Mouse (Mus musculus) left cerebral cortex, adult 2 months (tissue): ENCODE measurements at regions not wholly inside any gene's neighbourhood (a gene's known extent, or its start where the extent isn't known, plus 50 kb on each side); places are given as distances from the start of the nearest gene placed in this dataset.
A peak's percentile ranks its signal among the peaks of the same experiment; 100 is the strongest.

Experiments used
- DNase-seq, 2 experiments: peaks; one replicate each; pipeline ENCODE4 v3.0.0; 2021 to 2022; ENCODE audit warnings: low spot score in 2 of 2, mixed read lengths in 1 of 2; ENCODE audit errors: extremely low spot score in 1 of 2
- H3K27ac ChIP-seq: fragments of 200-600 bp; 2 replicates; pipeline ENCODE4 v1.8.1; 2022
- H3K4me3 ChIP-seq: fragments of 200-600 bp; 2 replicates; pipeline ENCODE4 v1.8.1; 2022
- CTCF ChIP-seq: fragments of 200-600 bp; IDR thresholded peaks from 2 replicates; pipeline ENCODE4 v1.8.1; 2022; ENCODE audit warnings: antibody characterized with exemption, mild to moderate bottlenecking, moderate library complexity
- intact Hi-C: fragments of 180-260 bp; cut with DNase I; formaldehyde crosslinking; loops from one replicate; pipeline ENCODE4 v1.15.1; 2025

GRCm38 (mm10) chr5:77871403-77871802 is 463.6 kb upstream of the Igfbp7 start:
- Histone ChIP-seq H3K27ac (no peak overlapping the region), H3K4me3 (no peak overlapping the region)
- TF ChIP-seq CTCF, result peak; percentile 16
- intact Hi-C loops, result no loop called here
- no peak for DNase-seq

DNA sequence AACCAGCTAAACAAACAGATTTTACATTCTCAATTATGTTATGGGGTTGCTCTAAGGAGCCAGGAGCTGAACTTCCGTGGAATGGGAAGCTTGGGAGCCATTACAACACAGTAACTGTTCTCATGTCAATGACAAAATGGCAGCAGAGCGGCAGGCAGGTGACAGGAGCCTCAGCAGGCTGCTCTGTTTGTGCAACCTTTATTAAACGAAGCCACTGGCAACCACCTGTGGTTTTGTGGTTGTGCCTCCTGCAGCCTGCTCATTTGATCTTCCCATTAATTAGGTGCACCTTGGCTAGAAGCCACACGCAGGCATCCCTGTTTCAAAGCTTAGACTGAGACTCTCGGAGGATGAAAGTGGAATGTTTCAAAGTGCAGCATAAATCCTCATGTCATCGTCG is 457.5 kb upstream of the Igfbp7 start:
- no peak for TF ChIP-seq CTCF
- Histone ChIP-seq H3K4me3 (no peak overlapping the region), H3K27ac (no peak overlapping the region)
- DNase-seq, result no peak
- intact Hi-C loops, result no loop called here

DNA sequence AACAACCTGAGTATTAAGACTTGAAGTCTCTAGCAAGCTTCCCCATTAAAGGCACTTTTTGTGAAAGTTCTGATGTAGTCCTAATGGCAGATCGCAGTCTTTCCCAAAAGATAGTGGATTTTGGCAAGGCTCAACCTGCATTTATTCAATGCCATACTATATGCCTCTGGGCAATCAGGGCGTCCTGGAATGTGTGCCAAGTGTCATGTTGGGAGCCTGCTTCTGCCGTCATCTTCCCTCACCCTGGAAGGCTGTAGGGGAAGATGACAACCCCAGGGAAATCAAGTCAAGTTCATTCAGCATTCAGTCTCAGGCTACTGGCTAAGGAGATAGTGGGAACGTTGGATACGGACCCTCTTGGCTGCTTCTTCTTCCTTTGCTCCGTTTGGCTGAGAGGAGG is 447.4 kb upstream of the Igfbp7 start:
- no peak for DNase-seq
- TF ChIP-seq CTCF, result no peak
- intact Hi-C loops, result no loop called here
- Histone ChIP-seq H3K27ac (no peak overlapping the region), H3K4me3 (no peak overlapping the region)

- H3K4me3 ChIP-seq, result no peak overlapping the region
- H3K27ac ChIP-seq, result no peak overlapping the region
- no peak for DNase-seq
- intact Hi-C loops, result no loop called here
- no peak for TF ChIP-seq CTCF
Observed at GRCm38 (mm10) chr5:77853999-77854784, 446.4 kb upstream of the Igfbp7 start.

- H3K27ac ChIP-seq, result no peak overlapping the region
- intact Hi-C loops, result no loop called here
- no peak; the same call in none of the 2 replicates for TF ChIP-seq CTCF
- H3K4me3 ChIP-seq, result no peak overlapping the region
- no peak for DNase-seq
Observed at GRCm38 (mm10) chr5:77851645-77852044, 443.8 kb upstream of the Igfbp7 start.

DNA sequence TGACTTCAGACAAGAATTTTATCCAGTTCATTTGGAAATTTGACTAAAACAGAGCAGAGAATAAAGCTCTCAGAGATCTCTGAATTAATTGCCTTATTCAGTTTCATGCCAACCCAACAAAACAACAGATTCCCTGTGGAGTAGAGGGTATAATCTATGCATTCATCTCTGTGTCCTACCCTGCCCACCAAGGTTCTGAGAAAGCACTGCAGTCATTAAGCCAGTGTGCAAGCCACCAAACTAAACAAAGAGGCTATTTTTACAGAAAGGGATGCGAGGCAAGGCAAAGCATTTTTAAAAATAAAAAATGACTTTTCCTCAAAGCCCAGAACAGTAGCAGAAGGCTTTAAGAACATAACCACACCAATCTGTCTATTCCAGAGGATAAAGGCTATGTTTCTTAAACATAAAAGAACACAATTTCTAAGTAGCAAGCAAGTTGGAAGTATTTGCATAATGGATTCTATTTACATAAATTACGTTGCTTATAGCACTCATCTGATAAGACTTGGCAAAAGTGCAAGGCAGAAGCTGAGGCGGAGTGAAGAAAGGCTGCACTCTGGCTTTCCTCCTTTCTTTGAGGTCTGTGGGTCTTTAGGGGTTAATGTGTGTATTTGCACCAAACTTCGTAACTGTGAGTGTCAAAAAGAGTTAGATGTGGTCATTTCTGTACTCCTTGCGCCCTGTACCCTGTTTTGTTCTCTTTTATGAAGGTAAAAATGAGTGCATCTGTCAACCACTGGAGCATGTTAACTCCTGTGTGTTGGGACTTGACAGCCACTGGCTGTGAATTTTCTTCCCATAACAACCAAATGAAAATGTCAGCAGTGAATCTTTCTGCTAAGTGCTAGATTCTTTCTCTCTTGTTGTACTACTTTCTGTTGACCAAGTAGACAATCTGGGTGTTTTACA is 430.6 kb upstream of the Igfbp7 start:
- TF ChIP-seq CTCF, result no peak
- Histone ChIP-seq H3K27ac (peak overlapping the region; percentile 47), H3K4me3 (no peak overlapping the region)
- DNase-seq, result no peak
- intact Hi-C loops, result loop anchor here (2.0 kb wide), 1 partner anchor 28 kb away; no protein-coding TSS in a partner anchor

DNA sequence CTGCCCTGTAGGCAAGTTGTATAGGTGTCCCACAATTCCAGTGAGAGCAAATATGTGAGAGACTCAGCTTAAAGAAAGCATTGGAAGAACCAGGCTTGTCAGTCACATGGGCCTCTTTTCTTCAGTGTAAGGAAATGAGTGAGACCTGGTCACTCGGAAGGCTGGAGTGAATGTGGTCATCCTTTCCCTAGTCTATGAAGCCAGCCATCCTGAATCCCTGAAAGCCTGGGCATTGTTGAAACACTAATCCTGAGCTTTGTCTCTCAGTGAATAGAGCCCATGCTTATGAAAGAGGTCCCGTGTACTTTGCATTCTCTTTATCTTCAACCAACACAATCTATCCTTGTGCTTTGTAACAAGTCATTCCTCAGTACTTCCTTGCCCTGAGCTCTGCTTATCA is 420.1 kb upstream of the Igfbp7 start:
- DNase-seq, result no peak
- TF ChIP-seq CTCF, result no peak
- intact Hi-C loops, result no loop called here
- Histone ChIP-seq H3K27ac (no peak overlapping the region), H3K4me3 (no peak overlapping the region)

- intact Hi-C loops, result no loop called here
- TF ChIP-seq CTCF, result no peak
- H3K27ac ChIP-seq, result no peak overlapping the region
Observed at GRCm38 (mm10) chr5:77826063-77826462, 418.2 kb upstream of the Igfbp7 start.

GRCm38 (mm10) chr5:77816759-77817280 is 409.0 kb upstream of the Igfbp7 start:
- H3K4me3 ChIP-seq, result no peak overlapping the region
- no peak for TF ChIP-seq CTCF
- intact Hi-C loops, result no loop called here
- no peak for DNase-seq
- H3K27ac ChIP-seq, result no peak overlapping the region

More at GRCm38 (mm10) chr5:77826063-77826462, 418.2 kb upstream of the Igfbp7 start:
- no peak overlapping the region for H3K4me3 ChIP-seq
- no peak for DNase-seq

DNA sequence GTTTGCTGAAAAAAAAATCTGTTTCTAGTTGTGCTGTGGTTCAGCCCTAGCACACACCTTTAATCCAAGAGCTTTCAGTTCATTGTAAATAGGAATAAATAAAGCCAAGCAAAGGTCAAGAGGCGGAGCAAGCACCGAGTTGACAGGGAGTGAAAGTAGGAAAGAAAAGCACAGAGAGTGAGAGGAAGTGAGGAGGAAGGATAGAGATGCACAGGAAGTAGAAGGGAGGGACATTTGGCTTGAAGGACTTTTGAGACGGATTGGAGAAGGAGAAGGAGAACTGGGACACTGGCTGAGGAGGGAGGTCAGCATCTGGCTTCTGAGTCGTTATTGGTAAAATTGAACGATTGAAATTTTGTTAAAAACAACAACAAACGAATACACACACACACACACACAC is 402.0 kb upstream of the Igfbp7 start:
- no peak overlapping the region for H3K27ac ChIP-seq
- TF ChIP-seq CTCF, result no peak
- no peak overlapping the region for H3K4me3 ChIP-seq
- no peak for DNase-seq
- intact Hi-C loops, result loop anchor here (2.0 to 5.0 kb wide), 2 partner anchors 29 to 1487 kb away; no protein-coding TSS in a partner anchor

GRCm38 (mm10) chr5:77807726-77808125 is 399.9 kb upstream of the Igfbp7 start:
- intact Hi-C loops, result loop anchor here (5.0 kb wide), 1 partner anchor 1490 kb away; no protein-coding TSS in a partner anchor
- TF ChIP-seq CTCF, result peak; percentile 81
- DNase-seq, result peak; percentile 53 to 67
- no peak overlapping the region for H3K4me3 ChIP-seq
- no peak overlapping the region for H3K27ac ChIP-seq
